Mouse (Mus musculus): Measurements from ENCODE around the gene Car11. TPM values are rescaled to one million over a fixed set of nuclear protein-coding genes. Genes with fewer than 3 reads are reported as not detected.

Gene Car11
- polyA plus RNA-seq, 1 experiment from 2014 or later, result 10.7 TPM

- Histone ChIP-seq H3K4me2 (replicated peaks; ENCODE audit: low read depth, low read length) (no peak overlapping the region), H3K36me3 (ENCODE audit: insufficient read depth, low read length) (no peaks in the 10 kb centered on the region), H3K4me1 (ENCODE audit: insufficient read depth, low read length) (peaks cover 12% of the 10 kb centered on the region), H3K4me3 (ENCODE audit: low read length) (no peak overlapping the region), H3K9ac (replicated peaks; ENCODE audit: low read length) (no peak overlapping the region), H3K27ac (ENCODE audit: low read length) (no peak overlapping the region), H3K9me3 (ENCODE audit: low read length) (no peaks in the 10 kb centered on the region), H3K27me3 (ENCODE audit: insufficient read depth, low read length) (no peaks in the 10 kb centered on the region)
- 66% methylated on average over 7 of the region's 7 CpGs for WGBS
- ATAC-seq (ENCODE audit: low FRiP score, low TSS enrichment), result no peak
These were observed 21.9 kb upstream of the Car11 start for GRCm38 (mm10) chr7:45677627-45678295.

- Histone ChIP-seq H3K4me2 (replicated peaks; ENCODE audit: low read depth, low read length) (no peak overlapping the region), H3K36me3 (ENCODE audit: insufficient read depth, low read length) (no peaks in the 10 kb centered on the region), H3K9ac (replicated peaks; ENCODE audit: low read length) (no peak overlapping the region), H3K9me3 (ENCODE audit: low read length) (no peaks in the 10 kb centered on the region), H3K27me3 (ENCODE audit: insufficient read depth, low read length) (no peaks in the 10 kb centered on the region), H3K27ac (ENCODE audit: low read length) (no peak overlapping the region), H3K4me3 (ENCODE audit: low read length) (no peak overlapping the region), H3K4me1 (ENCODE audit: insufficient read depth, low read length) (peaks cover 12% of the 10 kb centered on the region)
- ATAC-seq (ENCODE audit: low FRiP score, low TSS enrichment), result no peak
- WGBS, result 90% methylated on average over 14 of the region's 14 CpGs
These were observed 21.1 kb upstream of the Car11 start for GRCm38 (mm10) chr7:45678513-45678912.

- Histone ChIP-seq H3K27me3 (ENCODE audit: insufficient read depth, low read length) (no peaks in the 10 kb centered on the region), H3K4me3 (ENCODE audit: low read length) (no peak overlapping the region), H3K9ac (replicated peaks; ENCODE audit: low read length) (no peak overlapping the region), H3K4me2 (replicated peaks; ENCODE audit: low read depth, low read length) (no peak overlapping the region), H3K4me1 (ENCODE audit: insufficient read depth, low read length) (peaks cover 12% of the 10 kb centered on the region), H3K27ac (ENCODE audit: low read length) (peak overlapping the region; percentile 4; the same call in 1 of the 2 replicates), H3K36me3 (ENCODE audit: insufficient read depth, low read length) (no peaks in the 10 kb centered on the region), H3K9me3 (ENCODE audit: low read length) (no peaks in the 10 kb centered on the region)
- peak; percentile 63 for ATAC-seq (ENCODE audit: low FRiP score, low TSS enrichment)
- WGBS, result 66% methylated on average over 14 of the region's 14 CpGs
These were observed 19.5 kb upstream of the Car11 start for GRCm38 (mm10) chr7:45679966-45680621.

- Histone ChIP-seq H3K9me3 (ENCODE audit: low read length) (no peaks in the 10 kb centered on the region), H3K4me3 (ENCODE audit: low read length) (no peak overlapping the region), H3K9ac (replicated peaks; ENCODE audit: low read length) (no peak overlapping the region), H3K27ac (ENCODE audit: low read length) (no peak overlapping the region), H3K36me3 (ENCODE audit: insufficient read depth, low read length) (no peaks in the 10 kb centered on the region), H3K27me3 (ENCODE audit: insufficient read depth, low read length) (no peaks in the 10 kb centered on the region), H3K4me1 (ENCODE audit: insufficient read depth, low read length) (peaks cover 16% of the 10 kb centered on the region), H3K4me2 (replicated peaks; ENCODE audit: low read depth, low read length) (no peak overlapping the region)
- ATAC-seq (ENCODE audit: low FRiP score, low TSS enrichment), result no peak
- 77% methylated on average over 8 of the region's 8 CpGs for WGBS
These were observed 18.5 kb upstream of the Car11 start for GRCm38 (mm10) chr7:45681046-45681736.

GRCm38 (mm10) chr7:45682144-45683126 is 17.2 kb upstream of the Car11 start:
- ATAC-seq (ENCODE audit: low FRiP score, low TSS enrichment), result peak; percentile 75

GRCm38 (mm10) chr7:45683396-45684050 is 16.1 kb upstream of the Car11 start, which contains the start of gene Ntn5:
Gene Ntn5, plus strand, starts transcription at chr7:45684022.
- H3K36me3 ChIP-seq (ENCODE audit: insufficient read depth, low read length), result no peaks in the 10 kb centered on the region
- no peak within 1 kb of the TSS for H3K4me3 ChIP-seq (ENCODE audit: low read length)
- no peak for ATAC-seq (ENCODE audit: low FRiP score, low TSS enrichment)
- 65% methylated on average over 7 of the region's 7 CpGs for WGBS
- H3K27me3 ChIP-seq (ENCODE audit: insufficient read depth, low read length), result no peaks in the 10 kb centered on the region
- peak within 1 kb of the TSS; percentile 6; the same call in 1 of the 2 replicates for H3K9ac ChIP-seq (replicated peaks; ENCODE audit: low read length)
- peaks cover 21% of the 10 kb centered on the region for H3K4me1 ChIP-seq (ENCODE audit: insufficient read depth, low read length)
- H3K9me3 ChIP-seq (ENCODE audit: low read length), result no peaks in the 10 kb centered on the region
- H3K27ac ChIP-seq (ENCODE audit: low read length), result no peak within 1 kb of the TSS
- H3K4me2 ChIP-seq (replicated peaks; ENCODE audit: low read depth, low read length), result no peak within 1 kb of the TSS

More at GRCm38 (mm10) chr7:45682144-45683126, 17.2 kb upstream of the Car11 start:
- Histone ChIP-seq H3K9ac (replicated peaks; ENCODE audit: low read length) (peak overlapping the region; percentile 62), H3K4me1 (ENCODE audit: insufficient read depth, low read length) (peaks cover 21% of the 10 kb centered on the region), H3K27ac (ENCODE audit: low read length) (0 out of 2 replicates have a peak overlapping the region, but pooled peaks have one; percentile 26), H3K4me2 (replicated peaks; ENCODE audit: low read depth, low read length) (peak overlapping the region; percentile 43), H3K9me3 (ENCODE audit: low read length) (no peaks in the 10 kb centered on the region), H3K36me3 (ENCODE audit: insufficient read depth, low read length) (no peaks in the 10 kb centered on the region), H3K27me3 (ENCODE audit: insufficient read depth, low read length) (no peaks in the 10 kb centered on the region), H3K4me3 (ENCODE audit: low read length) (0 out of 2 replicates have a peak overlapping the region, but pooled peaks have one; percentile 6)
- WGBS, result 25% methylated on average over 14 of the region's 14 CpGs

- Histone ChIP-seq H3K27me3 (ENCODE audit: insufficient read depth, low read length) (no peaks in the 10 kb centered on the region), H3K36me3 (ENCODE audit: insufficient read depth, low read length) (no peaks in the 10 kb centered on the region), H3K27ac (ENCODE audit: low read length) (no peak overlapping the region), H3K4me3 (ENCODE audit: low read length) (no peak overlapping the region), H3K4me2 (replicated peaks; ENCODE audit: low read depth, low read length) (no peak overlapping the region), H3K9me3 (ENCODE audit: low read length) (no peaks in the 10 kb centered on the region), H3K4me1 (ENCODE audit: insufficient read depth, low read length) (peaks cover 30% of the 10 kb centered on the region), H3K9ac (replicated peaks; ENCODE audit: low read length) (no peak overlapping the region)
- ATAC-seq (ENCODE audit: low FRiP score, low TSS enrichment), result no peak
- WGBS, result 43% methylated on average over 10 of the region's 10 CpGs
These were observed 13.8 kb upstream of the Car11 start for GRCm38 (mm10) chr7:45685811-45686210.

- Histone ChIP-seq H3K4me3 (ENCODE audit: low read length) (no peak overlapping the region), H3K27ac (ENCODE audit: low read length) (no peak overlapping the region), H3K4me2 (replicated peaks; ENCODE audit: low read depth, low read length) (no peak overlapping the region), H3K27me3 (ENCODE audit: insufficient read depth, low read length) (no peaks in the 10 kb centered on the region), H3K4me1 (ENCODE audit: insufficient read depth, low read length) (peaks cover 30% of the 10 kb centered on the region), H3K9ac (replicated peaks; ENCODE audit: low read length) (no peak overlapping the region), H3K36me3 (ENCODE audit: insufficient read depth, low read length) (no peaks in the 10 kb centered on the region), H3K9me3 (ENCODE audit: low read length) (no peaks in the 10 kb centered on the region)
- 79% methylated on average over 3 of the region's 3 CpGs for WGBS
- no peak for ATAC-seq (ENCODE audit: low FRiP score, low TSS enrichment)
These were observed 12.8 kb upstream of the Car11 start for GRCm38 (mm10) chr7:45686841-45687240.

GRCm38 (mm10) chr7:45689099-45689498 is 10.5 kb upstream of the Car11 start:
- Histone ChIP-seq H3K27me3 (ENCODE audit: insufficient read depth, low read length) (no peaks in the 10 kb centered on the region), H3K4me2 (replicated peaks; ENCODE audit: low read depth, low read length) (no peak overlapping the region), H3K9ac (replicated peaks; ENCODE audit: low read length) (no peak overlapping the region), H3K4me3 (ENCODE audit: low read length) (no peak overlapping the region), H3K27ac (ENCODE audit: low read length) (no peak overlapping the region), H3K4me1 (ENCODE audit: insufficient read depth, low read length) (peaks cover 23% of the 10 kb centered on the region), H3K9me3 (ENCODE audit: low read length) (no peaks in the 10 kb centered on the region), H3K36me3 (ENCODE audit: insufficient read depth, low read length) (no peaks in the 10 kb centered on the region)
- WGBS, result 51% methylated on average over 6 of the region's 6 CpGs
- no peak for ATAC-seq (ENCODE audit: low FRiP score, low TSS enrichment)
